Mouse (Mus musculus) bone marrow, adult 2 months (tissue): ENCODE data around the gene Rplp1. TPM values are rescaled to one million over a fixed set of nuclear protein-coding genes. Genes with fewer than 3 reads are reported as not detected.

Source experiments
- H3K27ac ChIP-seq: fragments of 200-500 bp; 2 replicates; pipeline ENCODE4 v1.5.1; 2012; ENCODE audit warnings: low read depth, mild to moderate bottlenecking, control low read depth, inconsistent platforms, low read length; ENCODE audit not compliant: control insufficient read depth, poor library complexity, insufficient read depth
- H3K4me1 ChIP-seq: fragments of 200-500 bp; 2 replicates; pipeline ENCODE4 v1.6.1; 2011; ENCODE audit warnings: low read length; ENCODE audit not compliant: control insufficient read depth, insufficient read depth
- H3K4me3 ChIP-seq: fragments of 200-500 bp; replicated peaks from 2 replicates; pipeline ENCODE3; 2011; ENCODE audit warnings: mild to moderate bottlenecking, low read depth, low read length, control low read depth; ENCODE audit not compliant: control insufficient read depth
- CTCF ChIP-seq: fragments of 200-500 bp; IDR thresholded peaks from 2 replicates; pipeline ENCODE4 v1.5.1; 2011; ENCODE audit warnings: low read length, control low read depth; ENCODE audit not compliant: control insufficient read depth, insufficient read depth
- POLR2A ChIP-seq: fragments of 200-500 bp; IDR thresholded peaks from 2 replicates; pipeline ENCODE4 v1.6.1; 2011; ENCODE audit warnings: low read depth, mild to moderate bottlenecking, control low read depth, low read length, borderline replicate concordance; ENCODE audit not compliant: control insufficient read depth
- WGBS: fragments of 180-500 bp; shearing (Covaris S2); methylation state at CpG from one replicate; pipeline ENCODE4 v1.1.7; 2018; 5-methylcytosine and 5-hydroxymethylcytosine counted together
- polyA plus RNA-seq: library from polyadenylated mRNA; stranded (reverse); fragments of >200 nt; gene quantifications from 2 replicates; pipeline ENCODE4 v1.2.4, GENCODE M21; 2011; ENCODE audit warnings: low replicate concordance; ENCODE audit not compliant: missing spikeins, insufficient read depth, insufficient read length

The Rplp1 gene
- polyA plus RNA-seq, 1 experiment: 4,712 TPM

- peaks cover 2% of the 10 kb centered on the region; the same call in 1 of the 2 replicates for H3K4me1 ChIP-seq
- H3K4me3 ChIP-seq: no peak overlapping the region
- H3K27ac ChIP-seq: no peak overlapping the region
- WGBS: 18% methylated on average over 16 of the region's 16 CpGs
- no peak for TF ChIP-seq POLR2A
- TF ChIP-seq CTCF: peak; percentile 79
Measured at GRCm38 (mm10) chr9:61899804-61900203, 14.5 kb downstream of the Rplp1 start.

- H3K4me3 ChIP-seq: no peak overlapping the region
- TF ChIP-seq CTCF: peak; percentile 85
- TF ChIP-seq POLR2A: no peak
- no peak overlapping the region for H3K27ac ChIP-seq
- 3% methylated on average over 8 of the region's 8 CpGs for WGBS
- H3K4me1 ChIP-seq: peaks cover 2% of the 10 kb centered on the region; the same call in 1 of the 2 replicates
Measured at GRCm38 (mm10) chr9:61898401-61898800, 15.9 kb downstream of the Rplp1 start.

- no peak overlapping the region for H3K27ac ChIP-seq
- H3K4me3 ChIP-seq: no peak overlapping the region
- WGBS: 67% methylated on average over 8 of the region's 8 CpGs
- TF ChIP-seq POLR2A (no peak), CTCF (no peak)
- H3K4me1 ChIP-seq: no peaks in the 10 kb centered on the region
Measured at GRCm38 (mm10) chr9:61895014-61895413, 19.3 kb downstream of the Rplp1 start.

DNA sequence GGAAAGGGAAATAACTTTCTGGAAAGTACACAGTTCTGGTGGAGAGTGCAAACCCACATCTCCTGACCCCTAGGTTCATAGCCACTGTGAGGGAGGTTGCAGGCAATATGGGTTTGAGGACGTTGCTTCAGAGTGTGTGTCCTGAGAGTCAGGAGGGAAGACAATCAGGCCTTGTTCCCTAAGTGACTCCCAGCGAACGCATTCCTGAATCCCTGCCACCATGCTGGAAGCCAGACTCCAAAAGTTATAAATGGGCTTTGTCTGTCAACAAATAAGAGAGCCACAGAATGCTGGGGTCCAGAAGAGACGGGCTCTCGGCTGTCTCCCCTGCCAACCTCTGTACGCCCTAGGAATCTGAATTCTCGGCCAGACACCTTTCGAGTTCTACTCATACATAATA is 24.5 kb downstream of the Rplp1 start:
- Histone ChIP-seq H3K4me3 (no peak overlapping the region), H3K27ac (no peak overlapping the region), H3K4me1 (no peaks in the 10 kb centered on the region)
- WGBS: 78% methylated on average over 8 of the region's 8 CpGs
- TF ChIP-seq POLR2A (no peak), CTCF (no peak)

GRCm38 (mm10) chr9:61887661-61888379 is 26.5 kb downstream of the Rplp1 start:
- TF ChIP-seq POLR2A (no peak), CTCF (no peak)
- no peak overlapping the region for H3K27ac ChIP-seq
- H3K4me3 ChIP-seq: no peak overlapping the region
- WGBS: 73% methylated on average over 11 of the region's 11 CpGs
- H3K4me1 ChIP-seq: no peaks in the 10 kb centered on the region

- 55% methylated on average over 7 of the region's 7 CpGs for WGBS
- TF ChIP-seq CTCF (no peak), POLR2A (no peak)
- no peak overlapping the region for H3K27ac ChIP-seq
- H3K4me3 ChIP-seq: no peak overlapping the region
- no peaks in the 10 kb centered on the region for H3K4me1 ChIP-seq
Measured at GRCm38 (mm10) chr9:61885964-61886363, 28.4 kb downstream of the Rplp1 start.

- Histone ChIP-seq H3K4me1 (no peaks in the 10 kb centered on the region), H3K27ac (no peak overlapping the region), H3K4me3 (no peak overlapping the region)
- no peak for TF ChIP-seq POLR2A
- no peak for TF ChIP-seq CTCF
- WGBS: 85% methylated on average over 13 of the region's 13 CpGs
Measured at GRCm38 (mm10) chr9:61884936-61885335, 29.4 kb downstream of the Rplp1 start.

GRCm38 (mm10) chr9:61884375-61884774 is 30.0 kb downstream of the Rplp1 start:
- TF ChIP-seq POLR2A (no peak), CTCF (no peak)
- 89% methylated on average over 7 of the region's 7 CpGs for WGBS
- no peaks in the 10 kb centered on the region for H3K4me1 ChIP-seq
- H3K27ac ChIP-seq: no peak overlapping the region
- H3K4me3 ChIP-seq: no peak overlapping the region

DNA sequence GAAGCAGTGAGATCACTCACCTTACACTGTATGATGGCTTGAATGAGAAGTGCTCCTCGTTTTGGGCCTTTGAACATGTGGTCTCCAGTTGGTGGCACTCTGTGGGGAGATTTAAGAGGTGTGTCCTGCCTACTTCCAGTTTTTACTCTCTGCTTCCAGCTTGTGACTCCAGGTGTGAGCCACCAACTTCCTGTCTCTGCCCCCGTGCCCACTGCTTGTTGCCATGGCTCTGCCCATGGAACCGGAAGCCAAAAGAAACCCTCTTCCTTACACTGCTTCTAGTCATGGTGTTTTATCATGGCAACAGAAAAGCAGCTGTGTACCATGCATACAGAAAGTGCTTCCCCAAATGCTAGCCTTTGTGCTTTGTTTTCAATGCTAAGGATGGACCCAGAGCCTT is 32.2 kb downstream of the Rplp1 start:
- WGBS: 4% methylated on average over 3 of the region's 3 CpGs
- H3K27ac ChIP-seq: no peak overlapping the region
- H3K4me3 ChIP-seq: no peak overlapping the region
- H3K4me1 ChIP-seq: no peaks in the 10 kb centered on the region
- TF ChIP-seq POLR2A: no peak
